Mouse (Mus musculus): ENCODE results near the gene Dnase1l3.

DNA sequence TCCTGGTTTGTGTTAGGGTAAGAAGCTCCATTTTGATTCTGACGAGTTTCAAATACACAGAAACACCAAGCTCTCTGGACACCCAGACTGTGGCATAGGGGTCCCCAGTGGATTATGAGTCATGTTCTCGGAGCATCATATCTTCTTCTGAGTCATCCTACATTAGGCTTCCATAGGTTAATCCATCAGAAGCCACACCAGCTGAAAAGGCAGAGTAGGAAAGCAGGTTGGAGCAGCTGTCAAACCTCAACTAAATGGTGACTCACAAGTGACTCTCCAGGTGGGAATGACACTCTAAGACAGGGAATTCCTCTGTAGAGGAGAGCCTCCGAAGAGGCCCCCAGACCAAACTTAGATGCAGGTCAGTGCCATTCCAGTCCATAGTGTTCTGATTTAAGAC lies 4.7 kb upstream of the Dnase1l3 start:
- TF ChIP-seq POLR2A (IDR thresholded peaks at IDR 0.05; ENCODE audit: low read depth, low read length) (no peak), CTCF (IDR thresholded peaks at IDR 0.05; ENCODE audit: extremely low read depth, insufficient read depth, insufficient read length, insufficient replicate concordance) (no peak)

All from spleen, adult 2 months (tissue).